Mouse (Mus musculus): ENCODE results near the gene Ptgir.
A peak's percentile ranks its signal among the peaks of the same experiment; 100 is the strongest.

- TF ChIP-seq CTCF (IDR thresholded peaks at IDR 0.05; ENCODE audit: extremely low read depth, insufficient read length, insufficient replicate concordance, low read depth, low read length) (peak; percentile 72; the same call in 1 of the 2 replicates), POLR2A (IDR thresholded peaks at IDR 0.05; ENCODE audit: low read depth, low read length) (no peak)
These were observed 48.0 kb upstream of the Ptgir start for GRCm38 (mm10) chr7:16858336-16858735.
